ENCODE assay signal across 16 mouse cellular contexts in genomic region chr14:121873646-121874045, GRCm38 (mm10). TPM values are rescaled to one million over a fixed set of nuclear protein-coding genes. Genes with fewer than 3 reads are reported as not detected.
"Had no signal": no experiment of that assay in that cellular context is flagged by ENCODE, and none has a peak within 500 bp of the region (broad histone marks: within the 10 kb centered on the region; RNA-seq: fewer than 3 reads in every experiment).

No protein-coding gene starts in this region.

- DNase-seq: liver, embryonic 13.5 days; liver, postnatal 0 days; lung, adult 2 months; lung, postnatal 4 days; right cerebral cortex, postnatal 14 days; thymus, adult 18-20 months; thymus, postnatal 14 days; thymus, postnatal 36 days had no signal

- H3K4me1 ChIP-seq: lung, embryonic 15.5 days; midbrain, embryonic 15.5 days had no signal

- H3K27ac ChIP-seq: liver, embryonic 13.5 days; liver, embryonic 15.5 days; lung, embryonic 15.5 days; midbrain, embryonic 13.5 days; midbrain, embryonic 15.5 days; neural tube, embryonic 12.5 days had no signal

- H3K36me3 ChIP-seq: liver, embryonic 13.5 days; liver, embryonic 15.5 days; lung, embryonic 15.5 days; midbrain, embryonic 13.5 days; midbrain, embryonic 15.5 days; neural tube, embryonic 12.5 days had no signal

- H3K4me2 ChIP-seq: liver, embryonic 13.5 days; liver, embryonic 15.5 days; lung, embryonic 15.5 days; midbrain, embryonic 11.5 days; midbrain, embryonic 13.5 days; midbrain, embryonic 15.5 days; neural tube, embryonic 12.5 days had no signal

- H3K4me3 ChIP-seq: liver, embryonic 13.5 days; liver, embryonic 15.5 days; lung, embryonic 15.5 days; midbrain, embryonic 13.5 days; midbrain, embryonic 15.5 days; neural tube, embryonic 12.5 days had no signal

- H3K9ac ChIP-seq: liver, embryonic 13.5 days; liver, embryonic 15.5 days; liver, postnatal 0 days; lung, embryonic 15.5 days; midbrain, embryonic 13.5 days; midbrain, embryonic 15.5 days; neural tube, embryonic 12.5 days had no signal

- ATAC-seq: liver, postnatal 0 days; lung, postnatal 0 days; midbrain, embryonic 13.5 days; midbrain, embryonic 15.5 days had no signal

- H3K9me3 ChIP-seq: liver, embryonic 13.5 days; liver, embryonic 15.5 days; lung, embryonic 15.5 days; midbrain, embryonic 13.5 days; midbrain, embryonic 15.5 days; neural tube, embryonic 12.5 days had no signal

- H3K27me3 ChIP-seq: liver, embryonic 13.5 days; liver, embryonic 15.5 days; lung, embryonic 15.5 days; midbrain, embryonic 15.5 days; neural tube, embryonic 12.5 days had no signal

RNA-seq across cellular contexts. Expression of gene Gpr18, which starts 41.9 kb away (rescaled TPM):
- total RNA-seq: midbrain, postnatal 0 days had no signal
- polyA plus RNA-seq: liver, embryonic 13.5 days had no signal
